Mouse (Mus musculus) heart, embryonic 11.5 days (tissue): Measurements from ENCODE around the gene Ltbp1. TPM values are rescaled to one million over a fixed set of nuclear protein-coding genes. Genes with fewer than 3 reads are reported as not detected.

Source experiments
- ATAC-seq: fragments of 200-750 bp; cut with Nextera tagmentation; replicated peaks from 2 replicates; pipeline ENCODE4 v1.8.0; 2017; ENCODE audit warnings: moderate library complexity; ENCODE audit not compliant: insufficient number of reproducible peaks, low FRiP score, low TSS enrichment
- H3K27ac ChIP-seq: fragments of 300-500 bp; sonication (generic); 2 replicates; pipeline ENCODE4 v1.5.1; 2014; ENCODE audit warnings: mild to moderate bottlenecking, low read depth, low read length
- H3K27me3 ChIP-seq: fragments of 300-500 bp; sonication (generic); 2 replicates; pipeline ENCODE4 v1.6.1; 2014; ENCODE audit warnings: mild to moderate bottlenecking, low read length, mixed read lengths; ENCODE audit not compliant: control insufficient read depth, insufficient read depth
- H3K36me3 ChIP-seq: fragments of 300-500 bp; sonication (generic); 2 replicates; pipeline ENCODE4 v1.6.1; 2014; ENCODE audit warnings: mild to moderate bottlenecking, low read length, moderate library complexity, mixed read lengths; ENCODE audit not compliant: control insufficient read depth, insufficient read depth
- H3K4me1 ChIP-seq: fragments of 300-500 bp; sonication (generic); 2 replicates; pipeline ENCODE4 v1.6.1; 2014; ENCODE audit warnings: low read length; ENCODE audit not compliant: control insufficient read depth, insufficient read depth
- H3K4me2 ChIP-seq: fragments of 300-500 bp; sonication (generic); 2 replicates; pipeline ENCODE4 v1.6.1; 2014; ENCODE audit warnings: mild to moderate bottlenecking, moderate library complexity
- H3K4me3 ChIP-seq: fragments of 300-500 bp; sonication (generic); 2 replicates; pipeline ENCODE4 v1.5.1; 2014; ENCODE audit warnings: low read depth, low read length
- H3K9ac ChIP-seq: fragments of 300-500 bp; sonication (generic); 2 replicates; pipeline ENCODE4 v1.6.1; 2014; ENCODE audit warnings: mild to moderate bottlenecking, low read depth, low read length, moderate library complexity
- H3K9me3 ChIP-seq: fragments of 300-500 bp; sonication (generic); replicated peaks from 2 replicates; pipeline ENCODE4 v1.6.1; 2016; ENCODE audit warnings: low read length; ENCODE audit not compliant: control insufficient read depth
- WGBS: fragments of 180-500 bp; shearing (Covaris S2); extraction: QIAGEN DNeasy Blood & Tissue Kit; methylation state at CpG from one replicate; pipeline ENCODE4 v1.1.7; 2014; ENCODE audit not compliant: insufficient replicate concordance; 5-methylcytosine and 5-hydroxymethylcytosine counted together
- polyA plus RNA-seq: library from polyadenylated mRNA; unstranded; fragments of >200 nt; fragmentation: Nextera tagmentation; extraction: Ambion mirVana; gene quantifications from 2 replicates; pipeline ENCODE4 v1.2.1, GENCODE M21; 2014

Ltbp1 gene
- polyA plus RNA-seq, 1 experiment from 2014 or later: 45.4 TPM

DNA sequence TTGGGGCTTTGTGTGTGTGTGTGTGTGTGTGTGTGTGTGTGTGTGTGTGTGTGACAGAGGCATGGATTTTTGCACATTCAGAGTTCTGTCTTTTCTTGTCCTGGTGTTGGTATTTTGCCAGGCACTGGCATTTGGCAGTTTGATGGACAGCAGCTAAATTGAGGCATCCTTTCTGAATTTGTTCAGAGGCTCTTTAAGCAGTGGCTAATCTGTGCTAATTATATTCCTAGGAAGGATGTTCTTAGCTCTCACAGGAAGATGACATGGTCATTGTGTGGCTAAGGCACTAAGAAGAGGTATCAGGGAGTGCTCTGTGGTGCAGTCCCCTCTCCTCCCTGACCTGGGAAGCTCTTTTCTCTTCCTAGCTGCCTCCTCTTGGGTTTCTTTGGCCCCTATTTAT lies 77.1 kb downstream of the Ltbp1 start:
- Histone ChIP-seq H3K36me3 (no peaks in the 10 kb centered on the region), H3K4me1 (peaks cover 11% of the 10 kb centered on the region), H3K4me3 (no peak overlapping the region), H3K9me3 (no peaks in the 10 kb centered on the region; the same call in 1 of the 2 replicates), H3K27ac (no peak overlapping the region), H3K4me2 (no peak overlapping the region), H3K27me3 (no peaks in the 10 kb centered on the region), H3K9ac (no peak overlapping the region)
- no peak for ATAC-seq

GRCm38 (mm10) chr17:75087296-75087941 lies 82.1 kb downstream of the Ltbp1 start:
- ATAC-seq: peak; percentile 55; the same call in 1 of the 2 replicates
- peak overlapping the region; percentile 65 for H3K27ac ChIP-seq
- H3K36me3 ChIP-seq: no peaks in the 10 kb centered on the region

GRCm38 (mm10) chr17:75088232-75088631 lies 82.9 kb downstream of the Ltbp1 start:
- peaks cover 14% of the 10 kb centered on the region for H3K4me1 ChIP-seq
- ATAC-seq: no peak
- no peak overlapping the region for H3K4me3 ChIP-seq
- no peaks in the 10 kb centered on the region for H3K9me3 ChIP-seq
- no peak overlapping the region for H3K4me2 ChIP-seq
- no peak overlapping the region for H3K9ac ChIP-seq
- H3K36me3 ChIP-seq: no peaks in the 10 kb centered on the region; the same call in 1 of the 2 replicates
- H3K27me3 ChIP-seq: no peaks in the 10 kb centered on the region
- no peak overlapping the region for H3K27ac ChIP-seq
- 51% methylated on average over 4 of the region's 4 CpGs for WGBS

More at GRCm38 (mm10) chr17:75087296-75087941, 82.1 kb downstream of the Ltbp1 start:
- Histone ChIP-seq H3K9ac (no peak overlapping the region), H3K4me1 (peaks cover 17% of the 10 kb centered on the region), H3K27me3 (no peaks in the 10 kb centered on the region), H3K4me3 (no peak overlapping the region), H3K9me3 (no peaks in the 10 kb centered on the region), H3K4me2 (peak overlapping the region; percentile 1)
- WGBS: 35% methylated on average over 10 of the region's 10 CpGs

- no peak for ATAC-seq
- Histone ChIP-seq H3K4me3 (no peak overlapping the region), H3K4me1 (peaks cover 14% of the 10 kb centered on the region), H3K36me3 (no peaks in the 10 kb centered on the region; the same call in 1 of the 2 replicates), H3K4me2 (no peak overlapping the region), H3K9ac (no peak overlapping the region), H3K9me3 (no peaks in the 10 kb centered on the region), H3K27ac (no peak overlapping the region), H3K27me3 (no peaks in the 10 kb centered on the region)
- 87% methylated on average over 11 of the region's 11 CpGs for WGBS
Measured at GRCm38 (mm10) chr17:75088727-75089126, 83.4 kb downstream of the Ltbp1 start.

- no peak overlapping the region for H3K4me3 ChIP-seq
- H3K4me2 ChIP-seq: no peak overlapping the region
- H3K4me1 ChIP-seq: peaks cover 14% of the 10 kb centered on the region
- ATAC-seq: no peak
- no peaks in the 10 kb centered on the region for H3K9me3 ChIP-seq
- no peak overlapping the region for H3K9ac ChIP-seq
- no peaks in the 10 kb centered on the region for H3K27me3 ChIP-seq
- no peak overlapping the region for H3K27ac ChIP-seq
- H3K36me3 ChIP-seq: no peaks in the 10 kb centered on the region; the same call in 1 of the 2 replicates
- WGBS: 76% methylated on average over 6 of the region's 6 CpGs
Measured at GRCm38 (mm10) chr17:75090556-75090955, 85.2 kb downstream of the Ltbp1 start.

- H3K4me1 ChIP-seq: peaks cover 2% of the 10 kb centered on the region; the same call in 1 of the 2 replicates
- no peak overlapping the region for H3K9ac ChIP-seq
- 73% methylated on average over 3 of the region's 3 CpGs for WGBS
- no peak overlapping the region for H3K27ac ChIP-seq
- no peaks in the 10 kb centered on the region; the same call in 1 of the 2 replicates for H3K36me3 ChIP-seq
- no peak for ATAC-seq
- no peak overlapping the region for H3K4me3 ChIP-seq
- no peak overlapping the region for H3K4me2 ChIP-seq
- no peaks in the 10 kb centered on the region for H3K27me3 ChIP-seq
- no peaks in the 10 kb centered on the region for H3K9me3 ChIP-seq
Measured at GRCm38 (mm10) chr17:75093563-75093962, 88.2 kb downstream of the Ltbp1 start.

- Histone ChIP-seq H3K36me3 (no peaks in the 10 kb centered on the region; the same call in 1 of the 2 replicates), H3K9ac (no peak overlapping the region), H3K27ac (no peak overlapping the region), H3K9me3 (no peaks in the 10 kb centered on the region), H3K4me3 (no peak overlapping the region), H3K4me2 (no peak overlapping the region), H3K27me3 (no peaks in the 10 kb centered on the region), H3K4me1 (no peaks in the 10 kb centered on the region)
- no peak; the same call in 1 of the 2 replicates for ATAC-seq
- WGBS: 86% methylated on average over 9 of the region's 9 CpGs
Measured at GRCm38 (mm10) chr17:75094591-75094990, 89.2 kb downstream of the Ltbp1 start.

DNA sequence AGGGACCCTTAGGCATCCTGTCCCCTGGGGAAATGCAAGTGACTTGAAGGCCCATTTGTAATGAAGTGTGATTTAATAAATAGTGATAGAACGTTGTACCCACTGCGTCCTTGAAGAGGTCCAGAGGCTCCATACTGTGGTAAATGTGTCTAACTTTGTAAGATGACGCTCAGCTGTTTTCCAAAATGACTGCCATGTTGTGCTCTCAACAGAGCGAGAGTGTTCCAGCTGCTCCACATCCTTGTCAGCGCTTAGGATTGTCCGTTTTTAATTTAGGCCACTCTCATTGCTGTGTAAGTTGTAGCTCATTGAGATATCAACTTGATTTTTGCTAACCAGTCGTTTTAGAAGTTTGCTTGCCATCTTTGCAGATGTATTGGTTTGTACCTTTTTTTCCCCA lies 91.4 kb downstream of the Ltbp1 start:
- Histone ChIP-seq H3K9me3 (no peaks in the 10 kb centered on the region), H3K4me1 (no peaks in the 10 kb centered on the region), H3K9ac (no peak overlapping the region), H3K4me2 (no peak overlapping the region), H3K4me3 (no peak overlapping the region), H3K27ac (no peak overlapping the region), H3K27me3 (no peaks in the 10 kb centered on the region), H3K36me3 (no peaks in the 10 kb centered on the region; the same call in 1 of the 2 replicates)
- WGBS: 69% methylated on average over 7 of the region's 7 CpGs
- no peak for ATAC-seq

DNA sequence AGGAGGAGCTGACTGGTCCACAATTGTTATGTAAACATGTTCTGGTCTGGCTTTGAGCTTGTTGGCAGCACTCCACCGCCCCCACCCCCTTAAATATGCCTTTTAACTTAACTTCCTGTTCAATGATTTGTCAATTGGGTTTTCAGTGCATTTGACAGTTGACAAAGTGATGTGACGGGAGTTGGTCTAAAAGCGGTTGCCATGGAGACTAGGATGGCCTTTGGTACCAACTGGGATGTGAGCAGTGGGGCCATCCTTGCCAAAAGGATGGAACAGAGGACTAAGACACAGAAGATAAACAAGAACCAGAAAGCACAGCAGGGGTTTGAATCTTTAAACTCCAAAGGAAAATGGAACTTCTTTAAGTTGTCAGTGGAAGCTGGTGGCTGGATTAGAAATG lies 92.0 kb downstream of the Ltbp1 start:
- no peaks in the 10 kb centered on the region for H3K9me3 ChIP-seq
- H3K4me2 ChIP-seq: no peak overlapping the region
- H3K4me3 ChIP-seq: no peak overlapping the region
- 76% methylated on average over 3 of the region's 3 CpGs for WGBS
- H3K4me1 ChIP-seq: no peaks in the 10 kb centered on the region
- no peak for ATAC-seq
- H3K9ac ChIP-seq: no peak overlapping the region
- H3K27me3 ChIP-seq: no peaks in the 10 kb centered on the region
- H3K27ac ChIP-seq: no peak overlapping the region
- H3K36me3 ChIP-seq: no peaks in the 10 kb centered on the region; the same call in 1 of the 2 replicates
